Mouse (Mus musculus) adrenal gland, postnatal 14 days (tissue): ENCODE results near the gene Prcd. TPM values are rescaled to one million over a fixed set of nuclear protein-coding genes. Genes with fewer than 3 reads are reported as not detected.

ENCODE experiments used
- DNase-seq: peaks from one replicate; pipeline ENCODE4 v3.0.0; 2021; ENCODE audit warnings: mixed read lengths
- total RNA-seq: library from RNA; stranded (reverse); gene quantifications from 2 replicates; pipeline ENCODE4 v1.2.3, GENCODE M21; 2021

Prcd gene
- total RNA-seq, 1 experiment from 2014 or later: 6.1 TPM

- DNase-seq: peak; percentile 73
Observed at GRCm38 (mm10) chr11:116668381-116668825, 15.1 kb downstream of the Prcd start.

DNA sequence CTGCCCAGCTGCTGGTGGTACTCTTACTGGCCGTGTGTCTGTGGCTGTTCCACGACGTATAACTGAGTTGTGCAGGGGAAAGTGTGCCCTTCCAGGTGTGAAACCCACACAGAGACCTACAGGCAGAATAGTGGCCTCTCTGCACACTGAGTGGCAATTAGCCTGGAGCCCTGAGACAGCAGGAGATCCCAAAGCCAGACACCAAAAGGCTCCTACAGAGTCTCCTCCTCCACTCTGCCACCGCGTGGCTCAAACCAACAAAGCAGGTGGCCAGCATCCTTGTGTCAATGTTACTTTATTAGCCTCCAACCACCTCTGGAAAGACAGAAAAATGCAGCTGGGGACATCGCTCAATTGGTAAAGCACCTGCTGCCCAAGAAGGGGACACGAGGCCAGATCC lies 15.5 kb downstream of the Prcd start:
- DNase-seq: peak; percentile 49

- no peak for DNase-seq
Observed at GRCm38 (mm10) chr11:116669316-116669715, 16.0 kb downstream of the Prcd start.

DNA sequence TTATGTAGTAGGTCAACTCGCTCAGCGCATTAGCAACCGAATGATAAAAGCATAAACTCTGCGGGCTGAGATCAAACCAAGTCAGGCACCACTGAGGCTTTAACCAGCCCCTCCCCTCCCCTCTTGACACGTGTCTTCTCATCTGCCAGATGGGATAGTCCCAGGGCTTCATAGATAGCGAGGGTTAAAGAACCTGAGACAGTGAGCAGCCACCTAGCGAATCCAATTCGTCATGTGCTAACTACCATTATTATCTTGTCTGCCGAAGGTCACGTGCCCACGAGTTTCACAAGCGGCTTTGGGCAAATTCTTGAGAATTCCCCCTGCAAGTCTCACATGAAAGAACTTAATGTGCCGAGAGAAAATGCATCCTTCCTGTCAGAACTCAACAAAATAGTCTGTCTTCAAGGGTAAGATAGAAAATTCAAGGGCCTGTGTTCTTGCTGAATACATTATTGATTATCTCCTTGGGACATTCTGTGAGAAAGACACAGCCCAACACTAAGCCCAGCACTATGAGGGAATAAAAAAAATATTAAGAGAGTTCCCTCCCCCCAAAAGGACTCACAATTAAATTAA lies 16.5 kb downstream of the Prcd start:
- DNase-seq: peak; percentile 35

DNA sequence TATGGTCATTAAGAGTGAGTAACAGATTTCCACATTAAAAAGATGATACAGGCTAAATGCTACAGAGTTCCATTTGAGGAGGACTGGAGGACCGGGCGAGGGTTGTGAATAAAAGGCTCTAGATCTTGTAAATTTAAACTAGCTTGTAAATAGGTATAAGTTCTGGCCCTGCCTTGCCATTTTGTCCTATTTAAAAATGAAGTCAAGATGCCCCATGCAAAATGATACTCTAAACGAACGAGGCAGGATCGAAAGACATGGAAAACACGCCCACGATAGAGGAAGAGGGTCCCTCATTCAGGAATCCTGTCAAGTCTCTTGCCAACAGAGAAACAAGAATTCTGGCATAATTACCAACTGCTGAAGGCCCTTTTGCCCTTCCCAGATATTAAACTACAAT lies 17.1 kb downstream of the Prcd start:
- no peak for DNase-seq

DNA sequence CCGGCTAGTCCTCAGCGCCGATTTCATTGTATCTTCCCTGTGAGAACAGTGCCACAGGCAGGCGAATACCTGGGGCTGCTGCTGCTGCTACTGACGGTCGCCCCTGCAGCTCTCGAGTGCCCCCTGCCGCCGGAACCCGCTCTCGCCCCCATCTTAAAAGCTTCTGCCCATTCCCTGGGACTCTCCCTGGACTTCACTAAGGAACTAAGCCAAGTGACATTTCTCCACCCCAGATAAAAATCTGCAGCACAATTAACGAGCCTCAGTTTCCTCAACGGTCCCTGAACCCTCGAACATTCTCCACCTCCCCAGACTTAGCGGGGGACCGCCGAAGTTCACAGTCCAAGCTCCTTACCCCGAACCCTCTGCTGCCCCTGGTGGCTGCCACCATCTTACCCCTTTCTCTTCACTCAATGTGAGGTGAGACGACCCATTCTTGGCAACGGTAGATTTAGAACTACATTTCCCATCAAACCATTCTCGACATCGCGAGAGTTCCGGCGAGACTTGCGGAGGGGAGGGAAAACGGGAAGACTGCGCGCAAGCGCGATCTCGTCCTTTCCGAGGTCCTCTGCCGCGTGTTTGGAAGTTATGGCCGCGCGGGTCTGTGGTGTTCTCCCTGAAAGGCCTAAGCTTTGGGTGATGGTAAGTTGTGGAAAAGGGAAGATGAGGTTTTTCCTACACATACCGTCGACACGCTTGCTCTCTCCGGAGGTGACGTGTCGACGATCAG lies 17.9 kb downstream of the Prcd start:
- DNase-seq: peak; percentile 97

DNA sequence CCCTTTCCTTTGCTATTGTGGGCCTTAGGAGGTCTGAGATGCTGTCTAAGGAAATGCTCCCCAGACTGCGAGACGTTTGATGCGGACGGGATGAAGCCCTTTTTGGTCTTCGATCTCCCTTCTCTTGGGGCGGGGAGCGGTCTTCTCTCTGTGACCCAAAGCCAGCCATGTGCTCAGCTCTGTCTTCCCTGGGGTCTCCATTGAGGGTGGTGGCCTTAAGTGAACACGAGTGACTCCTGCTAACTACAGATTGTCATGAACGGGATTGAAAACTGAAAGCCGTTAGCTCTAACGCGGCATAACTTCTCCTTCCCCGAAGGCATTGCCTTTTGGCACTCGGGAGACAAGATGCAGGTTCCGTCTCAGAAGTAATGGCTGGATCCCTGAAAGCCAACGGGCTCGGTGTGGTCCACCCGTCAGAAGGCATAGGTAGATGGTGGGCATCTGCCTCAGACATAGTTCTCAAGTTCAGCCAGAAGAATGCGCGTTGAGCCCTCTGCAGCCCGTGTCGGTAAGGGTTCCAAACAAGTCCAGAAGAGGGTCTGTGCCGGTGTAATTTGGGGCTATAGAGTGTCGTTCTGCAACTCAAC lies 18.6 kb downstream of the Prcd start:
- DNase-seq: peak; percentile 34

- no peak for DNase-seq
Observed at GRCm38 (mm10) chr11:116672595-116672994, 19.3 kb downstream of the Prcd start.

- no peak for DNase-seq
Observed at GRCm38 (mm10) chr11:116673410-116673809, 20.1 kb downstream of the Prcd start.

- peak; percentile 78 for DNase-seq
Observed at GRCm38 (mm10) chr11:116674616-116675379, 21.5 kb downstream of the Prcd start.

DNA sequence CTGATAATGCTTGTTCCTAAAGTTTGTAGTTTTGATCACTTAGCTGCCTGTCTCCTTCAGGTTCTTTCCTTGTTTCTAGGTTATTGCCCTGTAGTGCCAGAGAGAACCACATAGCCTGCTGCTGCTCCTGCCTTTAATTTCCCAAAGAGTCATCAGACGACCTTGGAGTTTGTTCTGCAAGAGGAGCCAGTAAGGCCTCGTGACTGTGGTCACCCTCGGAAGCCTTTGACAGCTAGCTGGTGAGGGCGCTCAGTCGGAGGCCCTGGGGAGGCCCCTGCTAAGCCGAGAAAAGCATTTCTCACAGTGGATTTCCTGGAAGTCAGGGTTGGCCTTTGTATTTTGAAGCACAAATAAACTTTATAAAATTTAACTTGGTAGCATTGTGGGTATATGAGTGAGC lies 22.1 kb downstream of the Prcd start:
- peak; percentile 79 for DNase-seq

- DNase-seq: no peak
Observed at GRCm38 (mm10) chr11:116676175-116676976, 23.0 kb downstream of the Prcd start.

DNA sequence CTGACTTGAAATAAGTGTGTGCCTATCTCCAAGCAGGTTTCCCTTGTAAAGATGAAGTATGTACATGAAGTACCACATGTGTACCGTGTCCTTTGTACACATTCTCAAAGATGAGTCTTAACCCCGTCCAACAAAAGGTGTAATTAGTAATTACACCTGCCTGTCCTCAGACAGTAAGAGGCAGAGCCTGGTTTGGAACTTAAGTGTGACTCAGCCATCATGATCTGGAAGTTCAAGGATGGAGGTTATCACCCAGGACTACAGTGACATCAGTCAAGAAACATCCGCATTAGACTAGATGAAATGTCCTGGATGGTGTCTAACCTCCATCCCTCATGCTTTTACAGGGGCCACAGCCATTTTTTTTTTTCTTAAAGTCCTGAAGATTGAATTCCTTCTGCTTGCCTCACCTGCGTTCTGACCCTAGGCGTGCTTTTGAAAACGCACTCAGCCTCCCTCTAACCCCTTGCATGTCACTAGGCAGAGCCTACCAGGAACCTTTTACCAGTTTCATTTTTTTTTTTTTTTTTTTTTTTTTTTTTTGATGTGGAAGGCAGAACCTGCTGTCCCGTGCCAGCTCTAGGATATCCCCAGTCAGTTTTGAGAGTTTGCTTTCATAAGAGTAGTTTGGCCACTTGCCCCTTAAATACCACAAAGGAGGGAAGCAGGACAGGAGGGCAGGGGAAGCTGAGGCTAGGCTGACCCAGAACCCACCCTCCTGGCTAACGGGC lies 24.5 kb downstream of the Prcd start:
- DNase-seq: no peak

GRCm38 (mm10) chr11:116679148-116679547 lies 25.8 kb downstream of the Prcd start:
- DNase-seq: no peak

- no peak for DNase-seq
Observed at GRCm38 (mm10) chr11:116680321-116681091, 27.2 kb downstream of the Prcd start.

DNA sequence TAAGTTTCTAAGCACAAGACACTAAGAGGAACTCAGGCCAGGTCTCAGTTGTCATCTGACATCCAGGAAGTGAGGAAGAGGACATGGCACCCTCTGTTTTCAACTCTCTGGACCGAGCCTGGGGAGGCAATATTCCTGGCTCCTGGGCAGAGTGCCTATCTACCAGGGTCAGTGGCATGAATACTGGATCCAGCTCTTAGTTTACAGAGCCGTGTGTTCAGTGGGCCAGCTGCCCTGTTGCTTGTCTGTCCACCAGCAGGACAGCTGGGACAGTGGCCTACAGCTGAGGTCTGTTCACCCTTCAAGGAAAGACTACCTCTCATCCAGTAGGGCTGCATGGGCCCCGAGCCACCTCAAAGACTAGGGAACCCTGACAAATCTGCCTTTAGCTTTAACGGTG lies 27.8 kb downstream of the Prcd start:
- peak; percentile 11 for DNase-seq

DNA sequence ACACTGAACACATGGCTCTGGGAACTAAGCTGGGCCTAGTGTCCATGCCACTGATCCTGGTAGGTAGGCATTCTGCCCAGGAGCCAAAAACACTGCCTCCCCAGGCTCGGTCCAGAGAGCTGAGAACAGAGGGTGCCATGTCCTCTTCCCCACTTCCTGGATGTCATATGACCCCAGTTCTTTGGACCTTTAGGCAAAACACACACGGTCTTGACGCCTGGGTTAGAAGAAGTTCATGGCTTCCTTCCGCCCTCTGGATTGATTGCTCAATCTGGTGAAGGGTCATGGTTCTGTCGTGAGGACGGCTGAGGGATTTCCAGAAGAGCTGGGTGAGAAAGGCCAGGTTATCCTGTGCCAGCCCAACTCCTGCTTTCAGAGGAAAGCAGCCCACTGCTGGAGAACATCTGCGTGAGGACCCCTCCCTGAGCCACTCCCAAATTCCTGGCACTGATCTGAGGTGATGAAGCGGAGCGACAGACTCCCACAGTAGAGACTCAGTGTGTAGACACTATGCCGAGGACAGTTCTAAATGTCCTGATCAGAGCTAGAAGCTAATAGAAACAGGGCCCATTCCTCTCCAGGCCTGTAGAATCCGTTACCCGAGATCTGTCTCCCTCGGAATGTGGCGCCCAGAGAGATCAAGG lies 29.3 kb downstream of the Prcd start:
- DNase-seq: peak; percentile 46

DNA sequence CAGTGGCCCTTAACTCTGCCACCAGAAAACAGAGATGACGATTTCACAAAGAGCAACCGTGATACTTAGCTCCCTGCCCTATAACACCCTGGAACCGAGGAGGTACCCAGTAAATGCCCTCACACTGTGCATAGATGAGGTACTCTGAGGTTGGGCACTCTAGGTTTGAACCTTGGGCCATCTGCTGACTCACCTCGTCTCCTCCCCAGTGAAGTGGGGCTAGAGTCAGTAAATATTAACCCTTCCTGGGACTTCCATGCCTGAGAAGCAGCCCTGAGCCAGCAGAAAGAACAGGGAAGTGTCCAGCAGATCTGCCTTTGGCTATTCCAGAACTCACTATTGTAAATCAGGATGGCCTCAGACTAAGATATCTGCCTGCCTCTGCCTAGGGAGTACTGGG lies 30.4 kb downstream of the Prcd start:
- DNase-seq: no peak

DNA sequence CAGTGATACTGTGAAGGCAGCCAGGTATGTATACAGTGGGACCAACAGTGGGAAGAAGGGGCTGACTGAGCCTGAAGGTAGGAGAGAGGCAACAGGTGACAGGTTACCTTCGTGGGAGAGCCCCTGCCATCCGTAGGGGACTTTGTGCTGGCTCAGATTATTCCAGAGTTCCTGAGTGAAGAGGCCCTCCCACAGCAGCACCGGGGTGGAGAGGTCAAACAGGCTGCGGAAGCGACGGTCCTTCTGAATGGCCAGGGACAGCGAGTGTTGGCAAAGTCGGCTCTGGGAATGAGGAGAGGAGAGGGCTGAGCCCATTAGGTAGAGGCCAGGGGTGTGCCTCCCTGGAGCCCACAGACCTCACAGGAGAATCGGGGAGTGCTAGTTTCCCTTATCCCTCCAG lies 32.4 kb downstream of the Prcd start:
- DNase-seq: no peak

GRCm38 (mm10) chr11:116687897-116688296 lies 34.6 kb downstream of the Prcd start:
- no peak for DNase-seq
